Mouse (Mus musculus): ENCODE results near the gene Capn2.

Gene Capn2

GRCm38 (mm10) chr1:182424274-182424673, 93.1 kb downstream of the Capn2 start:
- intact Hi-C loops (cut with DNase I) = no loop called here

- intact Hi-C loops (cut with DNase I) = no loop called here
These were observed 97.9 kb downstream of the Capn2 start for GRCm38 (mm10) chr1:182419481-182419880.

Measured in adrenal gland (tissue).